Mouse (Mus musculus) embryo, embryonic 10.5 days (tissue): Measurements from ENCODE around the gene Jarid2.

ENCODE experiments used
- DNase-seq: peaks from one replicate; pipeline ENCODE4 v3.0.0-alpha.2; 2015; ENCODE audit warnings: low spot score

Gene Jarid2

DNA sequence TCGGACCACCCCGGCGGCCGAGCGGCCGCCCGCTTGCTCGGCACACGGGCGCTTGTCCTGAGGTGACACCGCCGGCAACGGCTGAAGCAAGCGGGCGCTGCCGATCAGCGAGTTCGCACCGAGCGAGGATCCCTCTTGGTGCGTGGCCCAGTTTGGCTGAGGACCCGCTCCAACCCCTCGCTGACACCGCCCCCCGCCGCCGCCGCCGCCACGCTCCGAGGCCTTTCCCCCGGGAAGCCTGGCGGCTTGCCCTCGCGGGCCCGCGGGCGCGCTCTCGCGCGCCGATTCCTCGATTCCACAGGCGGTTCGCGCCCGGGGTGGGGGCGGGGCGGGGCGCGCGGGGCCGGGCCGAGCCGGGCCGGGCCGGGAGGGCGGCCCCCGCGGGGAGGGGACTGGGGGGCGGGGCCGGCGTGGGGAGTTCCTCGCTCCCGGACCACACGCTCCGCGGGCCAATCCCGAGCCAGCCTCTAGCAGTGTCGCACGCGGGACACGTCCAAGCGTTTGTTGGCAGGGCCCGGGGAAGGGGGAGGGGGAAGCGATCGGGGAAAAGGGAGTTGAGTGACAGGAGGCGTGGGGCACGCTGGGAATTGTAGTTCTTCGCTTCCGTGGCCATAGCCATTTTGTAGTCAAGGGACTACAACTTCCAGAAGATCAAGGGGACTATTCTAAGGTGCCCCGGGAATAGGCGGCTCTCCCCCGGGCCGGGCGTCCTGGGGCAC lies 1.0 kb downstream of the Jarid2 start:
- DNase-seq: peak; percentile 100

DNA sequence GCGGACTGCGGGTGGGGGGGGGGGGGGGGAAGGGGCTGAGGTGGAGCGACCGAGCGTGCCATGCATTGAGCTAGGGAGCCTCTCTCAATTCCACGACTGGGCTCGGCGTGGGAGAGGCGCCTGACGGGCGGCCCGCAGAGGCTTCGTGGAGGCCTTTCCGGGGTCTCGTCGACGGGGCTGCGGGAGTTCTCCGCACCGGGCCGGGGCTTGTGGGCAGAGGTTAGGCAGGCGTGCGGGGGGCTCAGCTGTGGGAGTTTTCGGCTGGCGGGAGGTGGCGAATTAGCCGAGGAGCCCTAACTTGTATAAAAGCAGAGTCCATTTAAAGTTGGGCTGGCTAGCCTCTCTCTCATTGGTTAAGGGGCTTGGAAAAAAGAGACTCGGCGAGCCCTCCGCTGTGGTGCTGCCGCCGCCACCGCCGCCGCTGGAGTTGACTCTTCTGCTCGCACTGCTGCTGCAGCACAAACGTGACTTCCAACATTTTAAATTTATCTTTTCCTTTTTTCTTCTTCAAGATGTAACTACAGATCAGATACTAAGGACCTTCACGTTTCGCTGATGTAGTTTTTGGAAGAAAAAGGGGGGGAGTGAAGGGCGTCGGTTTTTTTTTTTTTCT lies 1.8 kb downstream of the Jarid2 start:
- DNase-seq: peak; percentile 92

DNA sequence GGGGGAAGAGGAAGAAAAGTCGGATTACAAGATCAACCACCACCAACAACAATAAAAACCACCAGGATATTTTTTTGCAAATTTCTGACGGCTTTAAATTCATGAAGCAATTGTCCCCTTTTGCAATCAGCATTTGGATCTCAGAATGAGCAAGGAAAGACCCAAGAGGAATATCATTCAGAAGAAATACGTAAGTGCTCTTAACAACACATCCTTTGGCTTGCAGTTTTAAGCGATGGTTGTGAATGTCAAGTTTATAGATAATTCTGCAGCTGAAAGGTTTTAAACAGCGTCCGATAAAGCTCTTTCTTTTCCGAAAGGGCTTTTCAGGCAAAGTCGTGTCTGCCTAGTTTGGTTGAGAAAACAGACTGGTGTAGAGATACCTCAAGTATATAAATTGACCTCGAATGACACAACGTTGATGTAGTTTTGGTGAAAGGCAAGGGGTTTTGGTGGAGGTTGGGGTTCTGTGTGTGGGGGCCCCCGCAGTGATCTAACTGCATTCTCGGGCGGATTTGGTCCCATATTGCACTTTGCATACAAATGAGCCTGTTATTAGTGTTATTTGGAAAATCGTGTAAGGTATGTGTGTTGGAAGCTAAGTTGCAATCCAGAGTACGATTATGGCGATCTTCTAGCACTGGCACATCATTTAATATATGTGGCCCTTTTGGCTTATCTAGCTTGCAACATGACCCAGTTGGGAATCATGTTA lies 2.6 kb downstream of the Jarid2 start:
- DNase-seq: peak; percentile 55

DNA sequence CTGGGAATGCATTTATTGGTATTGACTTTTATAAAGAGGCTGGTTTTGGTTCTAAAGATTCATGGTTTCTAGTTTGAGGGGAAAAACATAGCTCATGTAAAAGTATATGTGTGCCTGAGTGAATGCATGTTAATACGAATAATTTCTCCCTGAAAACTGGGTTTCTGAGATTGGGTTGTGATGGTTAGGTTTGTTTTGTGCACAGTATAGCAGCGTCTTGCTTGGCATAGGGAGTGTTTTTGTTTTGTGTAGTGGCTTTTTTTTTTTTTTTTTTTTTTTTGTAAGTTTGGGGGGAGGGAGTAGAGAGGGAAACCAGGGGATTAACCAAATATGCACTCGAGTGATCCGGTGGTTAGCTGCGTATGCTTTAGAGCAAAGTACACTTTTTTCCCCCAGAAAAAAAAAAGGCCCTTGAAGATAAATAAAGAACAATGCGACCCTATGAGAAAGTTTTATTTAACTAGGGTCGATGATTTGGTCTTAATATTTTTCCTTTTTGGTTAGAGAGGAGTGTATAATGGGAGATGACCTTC lies 3.2 kb downstream of the Jarid2 start:
- peak; percentile 42 for DNase-seq

DNA sequence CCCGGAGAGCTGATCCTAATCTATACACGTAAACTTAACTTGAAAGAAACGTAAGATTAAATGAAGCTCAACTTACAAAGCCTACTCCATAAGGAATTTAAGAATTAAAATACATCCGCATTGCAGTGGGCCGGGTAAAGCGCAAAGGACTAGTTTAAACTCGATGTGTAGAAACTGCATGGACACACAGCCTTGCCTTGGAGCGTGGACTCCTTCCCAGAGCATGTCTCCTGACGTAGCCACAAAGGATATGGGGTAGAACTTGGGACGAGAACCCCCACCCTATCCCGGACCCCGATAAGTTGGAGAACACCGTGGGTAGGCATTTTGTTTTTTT lies 3.7 kb downstream of the Jarid2 start:
- no peak for DNase-seq

DNA sequence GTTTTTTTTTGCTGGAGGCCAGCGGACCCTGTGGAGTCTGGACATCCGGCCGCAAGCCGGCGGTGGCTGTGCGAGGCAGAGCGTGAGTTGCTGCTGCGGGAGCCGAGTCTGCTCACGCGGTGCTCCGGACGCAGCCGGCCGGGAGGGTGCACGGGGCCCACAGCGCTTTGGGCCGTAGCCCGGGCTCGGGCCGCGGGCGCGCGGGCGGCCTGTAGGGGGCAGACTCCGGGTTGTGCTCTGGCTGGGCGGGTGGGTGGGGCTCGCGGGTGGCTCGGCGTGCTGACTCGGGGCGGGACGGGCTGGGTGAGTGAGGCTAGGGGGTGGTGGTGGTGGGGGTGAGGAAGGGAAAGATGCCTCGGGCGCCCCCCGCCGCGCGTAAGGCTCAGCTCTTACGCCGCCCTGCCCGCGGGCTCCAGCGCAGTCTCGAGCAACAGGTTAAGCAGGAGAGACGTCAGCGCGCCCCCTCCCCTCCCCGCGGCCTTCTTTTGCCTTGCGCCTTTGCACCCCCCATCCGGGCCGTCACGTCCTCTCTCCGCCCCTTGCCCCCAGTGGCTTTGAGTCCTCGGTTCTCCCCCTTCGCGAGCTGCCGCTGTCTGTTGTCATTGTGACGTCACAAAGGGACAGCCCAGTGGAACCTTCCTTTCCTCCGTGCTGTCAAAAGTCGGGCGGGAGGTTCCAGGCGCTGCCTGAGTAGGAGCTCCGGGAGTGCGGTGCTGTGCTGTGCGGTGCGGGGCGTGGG lies 4.3 kb downstream of the Jarid2 start:
- DNase-seq: peak; percentile 86

DNA sequence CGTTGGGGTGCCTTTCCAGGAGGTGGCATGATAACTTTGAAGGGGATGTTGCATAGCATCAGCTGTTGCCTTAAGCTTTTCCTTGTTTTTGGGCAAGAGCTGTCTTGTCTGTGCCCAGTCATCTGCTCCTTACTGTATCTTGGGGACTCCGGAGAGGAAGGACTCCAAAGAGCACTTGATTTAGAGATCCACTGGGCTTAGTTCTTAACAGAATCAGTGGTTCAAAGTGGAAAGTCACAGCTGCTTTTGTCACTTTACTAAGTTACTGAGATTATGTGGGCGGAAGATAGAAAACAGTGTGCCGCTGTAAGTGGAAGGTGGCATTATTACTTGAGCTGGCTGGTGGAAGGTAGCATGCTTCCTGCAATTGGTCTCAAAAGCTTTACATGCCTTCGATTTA lies 5.2 kb downstream of the Jarid2 start:
- no peak for DNase-seq

DNA sequence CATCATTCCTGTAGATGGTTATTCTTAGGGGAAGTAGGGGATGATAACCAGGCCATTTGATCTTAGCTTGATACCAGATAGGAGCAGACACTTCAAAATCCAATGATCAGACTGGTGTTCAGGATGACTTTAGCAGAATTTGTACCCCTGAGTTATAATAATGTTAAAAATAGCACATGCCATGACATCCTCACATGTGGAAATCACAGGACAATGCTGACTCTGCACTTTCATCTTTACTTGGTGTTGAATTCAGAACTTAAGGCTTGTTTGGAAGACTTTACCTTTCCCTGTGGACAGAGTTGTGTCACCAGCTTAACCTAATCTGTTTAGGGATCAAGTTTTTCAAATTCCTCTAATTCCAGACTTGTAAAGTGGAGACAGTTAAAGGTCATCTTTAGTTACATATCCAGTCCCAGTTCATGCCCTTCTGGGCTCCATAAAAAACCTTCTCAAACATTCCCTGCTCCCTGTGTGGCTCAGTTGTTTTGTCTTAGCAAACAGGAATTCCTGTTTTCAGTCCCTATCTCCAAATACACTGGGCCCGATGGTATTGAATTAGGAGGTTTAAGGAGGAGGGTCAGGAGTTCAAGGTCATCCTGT lies 5.9 kb downstream of the Jarid2 start:
- DNase-seq: no peak

DNA sequence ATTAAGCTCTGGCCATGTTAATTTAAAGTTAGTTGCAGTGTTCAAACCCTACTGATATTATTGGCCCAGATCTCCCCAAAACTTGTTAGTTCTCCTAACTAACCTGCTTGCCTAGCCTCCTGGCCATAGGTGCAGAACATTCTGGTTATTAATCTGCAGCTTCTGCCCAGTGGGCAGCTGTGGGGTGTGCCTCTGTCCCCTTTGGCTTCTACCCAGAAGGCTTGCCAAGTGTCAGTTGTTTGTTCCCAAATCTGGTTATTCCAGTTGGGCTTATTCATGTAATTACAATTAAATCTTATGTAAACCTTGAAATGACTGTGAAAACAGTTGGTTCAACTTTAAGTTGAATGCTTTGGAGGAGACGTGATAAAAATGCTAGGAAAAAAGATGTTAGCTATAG lies 8.0 kb downstream of the Jarid2 start:
- no peak for DNase-seq

DNA sequence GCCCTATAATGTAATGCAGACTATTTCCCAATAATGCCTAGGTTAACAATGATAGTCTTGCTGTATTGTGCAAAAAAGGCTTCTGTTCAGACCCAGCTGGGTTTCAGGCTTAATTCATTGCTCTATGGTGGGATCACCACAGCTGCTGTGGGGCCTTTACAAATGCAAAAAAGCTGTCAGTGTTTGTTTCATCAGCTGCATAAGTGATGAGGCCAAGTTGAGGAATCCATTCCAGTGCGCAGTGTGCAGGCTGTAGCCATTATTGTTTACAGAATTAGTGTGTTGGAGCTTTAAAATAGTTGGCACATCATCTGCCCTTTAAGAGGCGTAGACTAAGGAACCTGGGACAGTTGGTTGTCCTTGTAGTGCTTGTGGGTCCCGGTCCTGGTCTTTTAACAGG lies 22.5 kb downstream of the Jarid2 start:
- peak; percentile 80 for DNase-seq

DNA sequence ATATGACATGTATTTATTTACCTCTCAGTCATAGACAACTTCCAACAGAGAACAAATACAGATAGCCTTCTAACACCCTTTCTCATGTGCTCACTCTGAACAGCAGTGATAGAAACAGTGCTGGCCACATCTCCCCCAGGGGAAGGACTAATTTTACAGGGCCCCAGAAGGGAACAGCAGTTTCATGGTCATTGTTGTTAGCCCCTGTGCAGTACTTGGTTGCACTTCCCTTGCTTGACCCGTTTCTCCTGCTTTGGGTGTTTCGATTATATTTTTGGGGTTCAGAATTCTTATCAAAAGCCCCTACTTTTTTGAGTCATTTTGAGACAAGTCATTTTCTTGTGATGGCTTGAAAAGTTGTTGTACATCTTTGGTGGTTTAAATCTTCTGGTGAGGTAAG lies 23.9 kb downstream of the Jarid2 start:
- DNase-seq: no peak

DNA sequence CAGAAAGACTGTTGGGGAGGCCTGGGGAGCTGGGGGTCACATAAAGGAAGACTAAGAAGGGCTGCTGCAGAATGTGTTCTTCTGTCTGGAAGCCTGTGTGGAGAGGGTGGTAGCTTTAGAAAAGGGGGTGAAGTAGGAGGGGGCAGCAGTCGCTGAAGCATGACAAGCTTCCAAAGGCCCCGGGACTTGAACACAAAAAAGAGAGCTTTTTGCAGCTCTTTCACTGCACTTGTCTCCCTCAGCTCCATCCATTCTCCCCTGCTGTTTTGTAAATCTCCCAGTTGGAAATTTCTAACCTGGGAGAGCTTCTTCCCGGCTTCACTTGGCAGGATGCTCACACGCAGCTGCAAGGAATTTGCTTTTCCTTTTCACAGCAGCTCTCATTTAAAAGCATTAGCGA lies 26.2 kb downstream of the Jarid2 start:
- DNase-seq: peak; percentile 53

DNA sequence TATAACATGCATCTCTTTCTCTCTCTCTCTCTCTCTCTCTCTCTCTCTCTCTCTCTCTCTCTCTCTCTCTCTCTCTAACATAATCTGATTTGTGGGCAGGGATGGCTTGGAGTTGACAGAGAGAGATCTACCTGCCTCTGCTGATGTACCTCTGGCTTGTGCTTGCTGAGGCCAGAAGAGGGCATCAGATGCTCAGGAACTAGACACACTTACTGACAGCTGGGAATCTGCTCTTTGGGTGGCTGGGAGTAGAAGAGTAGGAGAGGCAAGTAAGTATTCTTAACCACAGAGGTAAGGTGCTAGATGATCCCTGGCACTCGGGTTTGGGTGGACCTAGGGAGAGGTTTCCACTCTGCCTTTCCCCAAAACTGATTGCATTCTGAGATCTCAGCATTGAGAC lies 29.5 kb downstream of the Jarid2 start:
- DNase-seq: no peak

DNA sequence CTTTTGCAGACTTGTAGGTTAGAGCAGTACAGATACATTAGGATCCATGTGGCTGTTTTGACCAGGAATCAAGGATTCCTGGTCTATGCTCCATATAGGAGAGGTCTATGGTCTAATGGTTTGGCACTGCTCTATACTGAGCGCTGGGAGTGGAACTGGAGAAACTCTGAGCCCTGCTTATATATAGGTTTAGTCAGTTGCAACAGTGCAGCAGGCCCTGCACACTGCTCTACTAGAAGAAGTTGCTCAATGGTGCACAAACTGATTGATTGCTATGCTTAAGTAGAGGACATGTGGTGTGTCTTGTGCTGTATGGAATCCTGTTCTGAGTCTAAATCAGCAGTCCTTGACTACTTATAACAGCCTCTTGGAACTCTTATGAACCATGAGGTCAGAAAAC lies 31.5 kb downstream of the Jarid2 start:
- no peak for DNase-seq

DNA sequence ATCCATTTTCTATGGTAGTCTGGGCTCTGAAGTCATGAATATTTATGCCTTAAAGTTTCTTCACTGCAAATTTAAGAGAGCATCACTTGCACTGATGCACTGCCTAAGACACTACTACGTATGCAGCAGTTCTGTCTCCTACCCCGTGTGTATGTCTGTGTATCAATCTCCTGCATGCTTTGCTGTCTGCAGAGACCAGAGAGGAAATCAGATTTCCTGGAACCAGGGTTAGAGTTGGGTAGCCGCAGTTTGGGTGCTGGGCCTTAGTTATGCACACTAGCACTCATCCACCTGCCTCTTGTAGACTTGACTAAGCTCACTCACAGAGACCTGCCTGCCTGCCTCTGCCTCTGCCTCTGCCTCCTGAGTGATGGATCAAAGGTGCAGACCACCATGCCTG lies 33.8 kb downstream of the Jarid2 start:
- DNase-seq: no peak

DNA sequence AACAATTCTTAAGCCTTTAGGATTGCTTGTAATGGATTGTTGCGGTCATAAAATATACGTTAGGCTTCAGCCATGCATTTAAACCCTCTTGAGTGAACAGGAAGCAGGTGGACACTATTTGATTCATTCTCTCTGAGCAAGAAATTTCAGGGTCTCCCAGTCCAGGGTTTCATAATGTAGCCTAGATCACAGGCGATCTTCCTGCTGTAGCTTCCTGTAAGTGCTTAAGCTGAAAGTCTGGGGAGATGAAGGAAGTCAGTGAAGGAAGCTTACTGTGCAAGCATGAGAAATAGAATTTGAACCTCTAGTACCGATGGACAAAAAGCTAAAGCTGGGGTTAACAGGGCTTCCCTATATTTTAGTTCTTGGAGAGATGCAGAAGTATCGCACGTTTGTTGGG lies 38.5 kb downstream of the Jarid2 start:
- no peak for DNase-seq

DNA sequence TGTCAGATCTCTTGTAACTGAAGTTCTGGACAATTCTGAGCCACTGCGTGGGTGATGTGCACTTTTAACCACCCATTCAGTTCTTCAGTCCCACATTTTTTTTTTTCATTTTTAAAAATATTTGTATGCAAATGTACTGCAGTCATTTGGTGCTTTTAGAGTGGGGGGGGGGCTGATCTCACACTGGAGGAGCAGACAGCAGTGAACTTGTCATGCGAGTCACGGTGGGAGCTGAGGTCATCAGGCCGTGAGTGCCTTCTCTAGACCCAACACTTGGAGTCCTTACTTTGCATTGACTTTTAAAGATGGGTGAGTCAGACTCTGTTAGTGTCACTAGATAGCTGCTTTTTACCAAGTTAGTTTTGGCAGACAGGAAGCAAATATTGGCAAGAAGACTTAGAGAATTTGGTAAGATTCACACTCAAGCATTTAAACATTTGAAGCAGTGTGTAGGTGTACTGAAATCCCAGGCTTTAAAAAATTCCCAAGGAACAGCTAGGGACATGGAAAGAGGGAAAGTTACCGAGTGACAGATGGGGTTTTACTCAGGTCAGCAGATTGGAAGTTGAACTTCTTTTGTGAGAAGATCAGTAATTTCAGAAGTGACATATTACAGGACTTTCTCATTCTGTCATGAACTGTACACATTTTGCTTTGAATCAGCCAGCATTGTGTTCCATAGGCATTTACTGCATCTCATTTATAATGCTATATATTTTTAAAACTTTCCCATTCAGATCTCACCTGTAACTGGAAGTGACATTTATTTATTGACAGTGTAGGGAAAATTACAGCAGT lies 41.7 kb downstream of the Jarid2 start:
- no peak for DNase-seq

DNA sequence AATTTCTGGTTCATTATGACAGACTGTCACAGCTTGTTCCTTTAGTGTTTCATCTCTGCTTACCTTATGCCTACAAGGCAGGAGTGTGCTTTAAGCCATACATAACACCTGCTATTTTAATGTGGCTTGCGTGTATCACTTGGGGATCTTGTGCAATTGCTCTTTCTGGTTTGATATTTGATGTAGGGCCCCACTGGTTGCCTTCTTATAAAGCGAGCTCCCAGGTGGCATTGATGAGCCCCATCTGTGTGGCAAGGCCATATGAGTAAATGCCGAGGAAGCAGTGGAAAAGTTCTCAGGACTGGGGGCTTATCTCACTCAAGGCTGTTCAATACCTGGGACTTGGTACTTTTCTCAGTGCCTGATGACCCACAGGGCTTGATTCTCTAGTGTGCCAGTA lies 43.5 kb downstream of the Jarid2 start:
- no peak for DNase-seq

DNA sequence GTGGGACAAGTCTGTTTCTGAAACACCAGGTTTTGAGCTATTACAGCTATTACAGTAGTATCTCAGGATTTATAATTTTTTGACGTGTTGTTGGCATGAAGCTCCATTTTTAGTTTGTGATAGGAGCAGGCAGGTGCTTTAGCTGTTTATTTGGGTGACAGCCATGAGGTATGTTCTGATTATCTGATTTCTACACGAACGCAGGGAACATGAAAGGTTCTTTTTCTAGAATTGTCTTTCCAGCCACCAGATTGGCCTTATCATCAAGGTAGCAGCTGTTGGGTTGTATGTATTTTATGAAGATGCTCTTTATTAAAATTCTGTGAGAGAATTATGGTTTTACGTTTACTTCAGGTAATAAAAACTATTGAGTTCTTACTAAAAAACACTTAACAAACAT lies 45.1 kb downstream of the Jarid2 start:
- DNase-seq: no peak

DNA sequence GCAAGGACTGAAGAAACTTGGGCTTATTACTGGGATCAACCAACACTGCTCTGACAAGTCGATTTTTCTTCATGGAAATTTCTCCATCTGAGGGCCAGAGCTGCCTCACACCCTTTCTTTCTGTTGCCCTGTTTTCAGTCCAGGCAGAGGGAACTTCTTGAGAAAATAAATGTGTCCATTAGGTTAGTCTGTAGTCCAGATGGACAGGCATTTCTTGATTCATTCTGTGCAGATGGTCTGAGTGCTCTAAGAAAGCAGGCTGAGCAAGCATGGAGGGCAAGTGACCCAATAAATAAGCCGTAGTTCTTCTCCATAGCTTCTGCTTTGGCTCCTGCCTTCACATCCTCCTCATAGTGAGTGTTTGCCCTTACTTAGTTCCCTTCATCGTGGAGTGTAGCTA lies 46.1 kb downstream of the Jarid2 start:
- DNase-seq: no peak

DNA sequence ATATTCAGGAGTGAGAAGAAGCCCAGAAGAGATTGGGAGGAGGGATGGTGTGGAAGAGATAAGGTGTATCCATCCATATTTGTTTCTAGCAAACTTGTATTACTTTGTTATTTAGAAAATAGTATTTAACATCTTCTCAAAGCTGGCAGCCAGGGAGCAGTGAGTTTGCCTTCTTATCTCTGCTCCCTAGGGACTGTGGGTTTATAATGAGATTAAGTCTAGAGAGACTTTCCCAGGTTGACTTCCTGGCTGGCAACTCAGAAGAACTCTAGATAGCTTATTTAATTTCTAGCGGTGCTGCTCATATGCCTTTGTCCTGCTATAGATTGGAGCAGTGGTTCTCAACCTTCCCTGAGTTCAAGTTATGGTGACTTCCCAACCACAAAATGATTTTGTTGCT lies 51.2 kb downstream of the Jarid2 start:
- no peak for DNase-seq
